Mouse (Mus musculus): ENCODE results near the gene 1600014C10Rik. TPM values are rescaled to one million over a fixed set of nuclear protein-coding genes. Genes with fewer than 3 reads are reported as not detected.

Gene 1600014C10Rik
- polyA plus RNA-seq (2017; shearing (Covaris generic)), result 29.4 TPM

GRCm38 (mm10) chr7:38182962-38183687, at the start of gene 1600014C10Rik:
Gene 1600014C10Rik, plus strand, starts transcription at chr7:38183217.

GRCm38 (mm10) chr7:38227900-38228298, 44.9 kb downstream of the 1600014C10Rik start, which contains the start of gene Plekhf1:
Gene Plekhf1, minus strand, starts transcription at chr7:38228016.

Other genes with a start within 250 kb of the 1600014C10Rik start
- 49.2 TPM for gene Uri1, start 159.7 kb upstream of the 1600014C10Rik start, polyA plus RNA-seq (2017; shearing (Covaris generic))
- gene Ccne1, start 75.7 kb upstream of the 1600014C10Rik start, polyA plus RNA-seq (2017; shearing (Covaris generic)), result 3.4 TPM
- 0.90 TPM for gene Plekhf1, start 44.8 kb downstream of the 1600014C10Rik start, polyA plus RNA-seq (2017; shearing (Covaris generic))
- gene Pop4, start 88.2 kb downstream of the 1600014C10Rik start, polyA plus RNA-seq (2017; shearing (Covaris generic)), result 42.8 TPM

Measured in effector memory CD4-positive, alpha-beta T cell, adult 5 months (primary cell).